Mouse (Mus musculus): Measurements from ENCODE around the gene Ssh2. TPM values are rescaled to one million over a fixed set of nuclear protein-coding genes. Genes with fewer than 3 reads are reported as not detected.
A peak's percentile ranks its signal among the peaks of the same experiment; 100 is the strongest.

Gene Ssh2
- polyA plus RNA-seq, 1 experiment from 2014 or later, result 11.3 TPM

DNA sequence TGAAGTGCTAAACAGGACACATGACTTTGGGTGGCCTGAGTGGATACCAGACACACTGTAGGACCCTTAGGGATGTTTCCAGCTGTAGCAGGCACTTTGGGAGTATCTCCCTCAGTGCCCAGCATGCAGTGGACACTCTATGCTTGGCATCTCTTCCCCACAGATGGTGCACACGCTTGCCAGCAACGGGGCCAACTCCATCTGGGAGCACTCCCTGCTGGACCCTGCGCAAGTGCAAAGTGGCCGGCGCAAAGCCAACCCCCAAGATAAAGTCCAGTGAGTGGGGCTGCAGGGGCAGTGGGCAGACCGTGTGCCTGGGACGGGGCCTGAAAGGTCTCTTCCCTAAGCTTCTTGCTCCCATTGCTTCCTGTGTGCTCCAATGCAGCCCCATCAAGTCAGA lies 283.3 kb downstream of the Ssh2 start:
- Histone ChIP-seq H3K27ac (replicated peaks; ENCODE audit: low read depth, low read length) (no peak overlapping the region), H3K9ac (ENCODE audit: low read depth, low read length) (no peak overlapping the region), H3K4me2 (ENCODE audit: low read depth, low read length) (no peak overlapping the region), H3K4me3 (ENCODE audit: low read depth, low read length) (no peak overlapping the region), H3K27me3 (replicated peaks; ENCODE audit: control insufficient read depth, insufficient read depth, low read length) (no peaks in the 10 kb centered on the region), H3K9me3 (ENCODE audit: control insufficient read depth, low read length) (no peaks in the 10 kb centered on the region), H3K4me1 (ENCODE audit: control insufficient read depth, insufficient read depth, low read length) (peaks cover 10% of the 10 kb centered on the region), H3K36me3 (ENCODE audit: control insufficient read depth, insufficient read depth, low read length) (peaks cover 48% of the 10 kb centered on the region)
- WGBS, result 85% methylated on average over 7 of the region's 7 CpGs
- ATAC-seq (ENCODE audit: low read depth), result no peak
- no peak for DNase-seq (ENCODE audit: low spot score)

DNA sequence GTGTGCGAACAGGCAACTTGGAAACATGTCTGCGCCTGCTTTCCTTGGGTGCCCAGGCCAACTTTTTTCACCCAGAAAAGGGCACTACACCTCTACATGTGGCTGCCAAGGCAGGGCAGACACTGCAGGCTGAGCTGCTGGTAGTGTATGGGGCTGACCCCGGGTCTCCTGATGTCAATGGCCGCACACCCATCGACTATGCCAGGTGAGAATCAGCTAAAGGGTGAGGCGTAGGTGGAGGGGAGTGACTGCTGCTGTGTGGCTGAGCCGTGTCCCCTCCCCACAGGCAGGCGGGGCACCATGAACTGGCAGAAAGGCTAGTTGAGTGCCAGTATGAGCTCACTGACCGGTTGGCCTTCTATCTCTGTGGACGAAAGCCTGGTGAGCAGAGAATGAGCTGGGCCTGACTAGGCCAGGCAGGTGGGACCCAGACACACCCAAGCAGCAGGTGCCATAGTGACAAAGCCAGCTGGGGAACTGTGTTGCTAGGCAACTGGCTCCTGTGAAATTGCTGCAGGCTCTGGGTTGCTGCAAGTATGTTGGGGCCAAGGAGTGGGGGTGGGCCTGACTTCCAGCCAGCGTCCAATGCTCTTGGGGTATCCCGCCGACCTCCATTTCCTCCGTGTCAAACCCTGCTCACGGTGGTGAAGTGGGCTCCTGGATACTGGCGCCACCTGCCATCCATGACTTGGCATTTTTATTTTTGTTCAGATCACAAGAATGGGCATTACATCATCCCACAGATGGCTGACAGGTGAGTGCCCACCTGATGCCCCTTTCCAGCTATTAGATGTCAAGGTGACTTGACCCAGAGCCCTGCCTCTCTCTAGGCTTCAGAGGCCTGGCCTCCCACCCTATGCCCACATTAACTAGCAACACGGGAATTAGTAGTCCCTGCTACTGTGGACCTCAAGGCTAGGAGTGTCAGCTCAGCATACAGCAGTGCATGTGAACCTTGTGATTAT lies 284.6 kb downstream of the Ssh2 start:
- ATAC-seq (ENCODE audit: low read depth) (no peak), DNase-seq (ENCODE audit: low spot score) (peak; percentile 66)
- Histone ChIP-seq H3K4me2 (ENCODE audit: low read depth, low read length) (no peak overlapping the region), H3K4me1 (ENCODE audit: control insufficient read depth, insufficient read depth, low read length) (0 out of 2 replicates have a peak, but pooled peaks cover 3% of the 10 kb centered on the region), H3K27ac (replicated peaks; ENCODE audit: low read depth, low read length) (no peak overlapping the region), H3K36me3 (ENCODE audit: control insufficient read depth, insufficient read depth, low read length) (peaks cover 61% of the 10 kb centered on the region), H3K9ac (ENCODE audit: low read depth, low read length) (no peak overlapping the region; the same call in 1 of the 2 replicates), H3K4me3 (ENCODE audit: low read depth, low read length) (no peak overlapping the region), H3K9me3 (ENCODE audit: control insufficient read depth, low read length) (no peaks in the 10 kb centered on the region), H3K27me3 (replicated peaks; ENCODE audit: control insufficient read depth, insufficient read depth, low read length) (no peaks in the 10 kb centered on the region)
- 79% methylated on average over 17 of the region's 17 CpGs for WGBS

DNA sequence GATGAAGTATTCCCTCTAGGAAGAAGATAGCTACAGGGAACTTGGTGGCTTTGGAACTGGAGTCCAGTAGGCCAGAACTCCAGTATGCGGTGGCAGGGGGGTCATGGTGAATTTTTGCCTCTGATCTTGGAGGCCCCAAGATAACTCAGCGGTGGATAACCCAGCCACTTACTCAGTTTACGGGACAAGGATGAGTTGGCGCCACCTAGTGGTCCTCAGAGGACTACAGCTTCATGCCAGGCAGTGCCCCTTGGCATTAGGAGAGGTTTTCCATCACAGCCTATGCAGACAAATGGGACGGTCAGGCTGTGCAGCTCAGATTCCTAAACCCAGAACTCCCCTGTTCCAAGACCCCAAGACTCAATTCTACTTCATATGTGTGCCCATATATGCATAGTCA lies 285.3 kb downstream of the Ssh2 start:
- Histone ChIP-seq H3K4me3 (ENCODE audit: low read depth, low read length) (no peak overlapping the region), H3K4me1 (ENCODE audit: control insufficient read depth, insufficient read depth, low read length) (0 out of 2 replicates have a peak, but pooled peaks cover 3% of the 10 kb centered on the region), H3K27me3 (replicated peaks; ENCODE audit: control insufficient read depth, insufficient read depth, low read length) (no peaks in the 10 kb centered on the region), H3K9me3 (ENCODE audit: control insufficient read depth, low read length) (no peaks in the 10 kb centered on the region), H3K9ac (ENCODE audit: low read depth, low read length) (no peak overlapping the region), H3K4me2 (ENCODE audit: low read depth, low read length) (no peak overlapping the region), H3K36me3 (ENCODE audit: control insufficient read depth, insufficient read depth, low read length) (peaks cover 68% of the 10 kb centered on the region), H3K27ac (replicated peaks; ENCODE audit: low read depth, low read length) (no peak overlapping the region)
- ATAC-seq (ENCODE audit: low read depth) (no peak), DNase-seq (ENCODE audit: low spot score) (peak; percentile 84)
- WGBS, result 21% methylated on average over 5 of the region's 5 CpGs

- no peaks in the 10 kb centered on the region for H3K27me3 ChIP-seq (replicated peaks; ENCODE audit: control insufficient read depth, insufficient read depth, low read length)
- 91% methylated on average over 4 of the region's 4 CpGs for WGBS
- ATAC-seq (ENCODE audit: low read depth) (no peak), DNase-seq (ENCODE audit: low spot score) (no peak)
- H3K4me1 ChIP-seq (ENCODE audit: control insufficient read depth, insufficient read depth, low read length), result 0 out of 2 replicates have a peak, but pooled peaks cover 3% of the 10 kb centered on the region
- H3K36me3 ChIP-seq (ENCODE audit: control insufficient read depth, insufficient read depth, low read length), result peaks cover 74% of the 10 kb centered on the region
- no peak overlapping the region for H3K4me3 ChIP-seq (ENCODE audit: low read depth, low read length)
- no peak overlapping the region for H3K4me2 ChIP-seq (ENCODE audit: low read depth, low read length)
- no peaks in the 10 kb centered on the region for H3K9me3 ChIP-seq (ENCODE audit: control insufficient read depth, low read length)
- no peak overlapping the region for H3K27ac ChIP-seq (replicated peaks; ENCODE audit: low read depth, low read length)
- H3K9ac ChIP-seq (ENCODE audit: low read depth, low read length), result no peak overlapping the region
Observed at GRCm38 (mm10) chr11:77501971-77502370, 285.9 kb downstream of the Ssh2 start.

GRCm38 (mm10) chr11:77502481-77502880 lies 286.4 kb downstream of the Ssh2 start:
- no peaks in the 10 kb centered on the region for H3K4me1 ChIP-seq (ENCODE audit: control insufficient read depth, insufficient read depth, low read length)
- no peak overlapping the region for H3K9ac ChIP-seq (ENCODE audit: low read depth, low read length)
- peaks cover 79% of the 10 kb centered on the region for H3K36me3 ChIP-seq (ENCODE audit: control insufficient read depth, insufficient read depth, low read length)
- H3K27ac ChIP-seq (replicated peaks; ENCODE audit: low read depth, low read length), result no peak overlapping the region
- no peaks in the 10 kb centered on the region for H3K27me3 ChIP-seq (replicated peaks; ENCODE audit: control insufficient read depth, insufficient read depth, low read length)
- WGBS, result 81% methylated on average over 6 of the region's 6 CpGs
- H3K4me2 ChIP-seq (ENCODE audit: low read depth, low read length), result no peak overlapping the region
- no peaks in the 10 kb centered on the region for H3K9me3 ChIP-seq (ENCODE audit: control insufficient read depth, low read length)
- ATAC-seq (ENCODE audit: low read depth) (no peak), DNase-seq (ENCODE audit: low spot score) (no peak)
- no peak overlapping the region for H3K4me3 ChIP-seq (ENCODE audit: low read depth, low read length)

DNA sequence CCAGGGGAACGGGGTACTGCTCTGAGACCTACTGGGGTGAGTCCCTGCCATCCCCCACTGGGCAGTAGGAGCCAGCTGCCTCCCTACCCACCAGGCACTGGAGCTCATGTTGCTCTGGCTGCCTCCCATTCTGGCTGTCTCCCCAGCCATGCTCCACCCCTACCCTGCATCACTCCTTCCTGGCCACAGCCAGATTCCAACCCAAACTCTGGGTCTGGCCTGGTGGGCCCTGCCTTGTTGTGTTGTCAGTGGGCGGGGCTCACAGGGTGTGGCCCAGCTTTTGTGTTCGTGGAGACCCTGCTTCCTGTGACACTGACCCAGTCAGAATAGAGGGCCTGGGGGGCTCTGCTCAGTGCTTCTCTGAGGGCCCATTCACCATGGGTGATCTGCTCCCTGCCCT lies 287.4 kb downstream of the Ssh2 start:
- H3K36me3 ChIP-seq (ENCODE audit: control insufficient read depth, insufficient read depth, low read length), result peaks cover 84% of the 10 kb centered on the region
- no peaks in the 10 kb centered on the region for H3K27me3 ChIP-seq (replicated peaks; ENCODE audit: control insufficient read depth, insufficient read depth, low read length)
- H3K27ac ChIP-seq (replicated peaks; ENCODE audit: low read depth, low read length), result peak overlapping the region; percentile 33
- peaks cover 4% of the 10 kb centered on the region for H3K4me1 ChIP-seq (ENCODE audit: control insufficient read depth, insufficient read depth, low read length)
- H3K9ac ChIP-seq (ENCODE audit: low read depth, low read length), result no peak overlapping the region
- ATAC-seq (ENCODE audit: low read depth) (peak; percentile 10; the same call in 1 of the 2 replicates), DNase-seq (ENCODE audit: low spot score) (peak; percentile 47)
- no peak overlapping the region for H3K4me3 ChIP-seq (ENCODE audit: low read depth, low read length)
- H3K4me2 ChIP-seq (ENCODE audit: low read depth, low read length), result no peak overlapping the region
- no peaks in the 10 kb centered on the region for H3K9me3 ChIP-seq (ENCODE audit: control insufficient read depth, low read length)
- 47% methylated on average over 3 of the region's 3 CpGs for WGBS

DNA sequence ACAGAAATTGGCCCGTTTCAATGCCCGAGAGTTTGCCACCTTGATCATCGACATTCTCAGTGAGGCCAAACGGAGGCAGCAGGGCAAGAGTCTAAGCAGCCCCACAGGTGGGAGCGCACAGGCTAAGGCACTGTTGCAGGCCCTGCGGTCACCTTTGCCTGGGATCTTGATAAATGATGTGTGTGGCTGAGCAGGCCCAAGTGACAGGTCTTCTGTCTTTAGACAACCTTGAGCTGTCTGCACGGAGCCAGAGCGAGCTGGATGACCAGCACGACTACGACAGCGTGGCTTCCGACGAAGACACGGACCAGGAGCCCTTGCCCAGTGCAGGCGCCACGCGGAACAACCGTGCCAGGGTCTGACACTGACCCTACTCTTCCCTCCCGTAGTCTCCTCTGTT lies 288.3 kb downstream of the Ssh2 start:
- H3K9me3 ChIP-seq (ENCODE audit: control insufficient read depth, low read length), result no peaks in the 10 kb centered on the region
- ATAC-seq (ENCODE audit: low read depth), result no peak
- no peak overlapping the region for H3K4me2 ChIP-seq (ENCODE audit: low read depth, low read length)
- 92% methylated on average over 19 of the region's 19 CpGs for WGBS
- H3K27me3 ChIP-seq (replicated peaks; ENCODE audit: control insufficient read depth, insufficient read depth, low read length), result no peaks in the 10 kb centered on the region
- peaks cover 7% of the 10 kb centered on the region for H3K4me1 ChIP-seq (ENCODE audit: control insufficient read depth, insufficient read depth, low read length)
- no peak for DNase-seq (ENCODE audit: low spot score)
- peaks cover 89% of the 10 kb centered on the region for H3K36me3 ChIP-seq (ENCODE audit: control insufficient read depth, insufficient read depth, low read length)
- no peak overlapping the region for H3K4me3 ChIP-seq (ENCODE audit: low read depth, low read length)
- H3K9ac ChIP-seq (ENCODE audit: low read depth, low read length), result 0 out of 2 replicates have a peak overlapping the region, but pooled peaks have one; percentile 8
- no peak overlapping the region for H3K27ac ChIP-seq (replicated peaks; ENCODE audit: low read depth, low read length)

DNA sequence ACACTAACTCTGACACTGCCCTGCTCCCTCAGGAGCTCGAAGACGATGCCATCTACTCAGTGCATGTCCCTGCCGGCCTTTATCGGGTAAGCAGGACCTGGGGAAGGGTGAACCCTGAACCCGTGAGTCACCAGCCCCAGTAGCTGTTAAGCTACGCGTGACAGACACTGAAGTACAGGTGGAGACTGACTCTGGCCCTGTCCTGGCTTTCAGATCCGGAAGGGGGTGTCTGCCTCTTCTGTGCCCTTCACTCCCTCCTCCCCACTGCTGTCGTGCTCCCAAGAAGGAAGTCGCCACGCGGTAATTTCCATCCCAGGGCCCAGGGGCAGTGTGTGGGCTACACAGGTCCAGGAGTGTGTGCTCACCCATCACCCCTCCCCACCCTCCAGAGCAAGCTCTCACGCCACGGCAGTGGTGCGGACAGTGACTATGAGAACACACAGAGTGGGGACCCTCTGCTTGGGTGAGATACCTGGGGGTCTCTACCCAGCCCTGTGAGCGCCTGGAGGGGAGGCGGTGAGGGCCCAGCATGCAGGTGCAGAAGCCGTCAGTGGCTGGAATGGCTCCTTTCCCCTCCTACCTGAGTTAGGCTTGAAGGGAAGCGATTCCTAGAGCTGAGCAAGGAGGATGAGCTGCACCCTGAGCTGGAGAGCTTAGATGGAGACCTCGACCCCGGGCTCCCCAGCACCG lies 289.3 kb downstream of the Ssh2 start:
- ATAC-seq (ENCODE audit: low read depth), result no peak

More for the DNA sequence above, 289.3 kb downstream of the Ssh2 start:
- peaks cover 78% of the 10 kb centered on the region for H3K36me3 ChIP-seq (ENCODE audit: control insufficient read depth, insufficient read depth, low read length)
- no peak for DNase-seq (ENCODE audit: low spot score)
- H3K9ac ChIP-seq (ENCODE audit: low read depth, low read length), result no peak overlapping the region
- no peaks in the 10 kb centered on the region for H3K9me3 ChIP-seq (ENCODE audit: control insufficient read depth, low read length)
- peaks cover 7% of the 10 kb centered on the region for H3K4me1 ChIP-seq (ENCODE audit: control insufficient read depth, insufficient read depth, low read length)
- H3K4me2 ChIP-seq (ENCODE audit: low read depth, low read length), result no peak overlapping the region
- no peak overlapping the region for H3K27ac ChIP-seq (replicated peaks; ENCODE audit: low read depth, low read length)
- WGBS, result 87% methylated on average over 22 of the region's 22 CpGs
- H3K27me3 ChIP-seq (replicated peaks; ENCODE audit: control insufficient read depth, insufficient read depth, low read length), result no peaks in the 10 kb centered on the region
- no peak overlapping the region for H3K4me3 ChIP-seq (ENCODE audit: low read depth, low read length)
